Mouse (Mus musculus) induced T-regulatory cell, adult 2 months (primary cell): ENCODE data around the gene Fchsd2.

ENCODE experiments used
- DNase-seq: peaks from one replicate; pipeline ENCODE4 v3.0.0-alpha.2; 2012; ENCODE audit warnings: low read depth

Gene Fchsd2

DNA sequence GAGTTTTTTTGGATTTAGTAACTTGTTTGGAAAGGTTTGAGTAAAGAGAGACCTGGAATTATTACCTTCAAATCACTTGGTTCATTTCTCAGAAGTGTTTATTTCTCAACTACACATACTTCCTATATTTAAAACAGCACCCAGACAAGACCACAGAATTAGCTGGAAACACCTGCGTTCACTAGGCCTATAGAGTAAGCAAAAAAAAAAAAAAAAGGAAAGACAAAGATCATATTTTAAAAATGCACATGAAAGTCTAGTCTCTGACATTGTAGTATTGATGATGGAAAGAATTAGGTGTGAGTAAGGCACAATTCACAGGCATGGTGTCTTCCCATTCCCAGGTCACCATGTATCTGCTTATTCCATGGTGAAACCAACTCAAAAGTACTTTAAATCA lies 118.2 kb downstream of the Fchsd2 start:
- DNase-seq, result no peak

DNA sequence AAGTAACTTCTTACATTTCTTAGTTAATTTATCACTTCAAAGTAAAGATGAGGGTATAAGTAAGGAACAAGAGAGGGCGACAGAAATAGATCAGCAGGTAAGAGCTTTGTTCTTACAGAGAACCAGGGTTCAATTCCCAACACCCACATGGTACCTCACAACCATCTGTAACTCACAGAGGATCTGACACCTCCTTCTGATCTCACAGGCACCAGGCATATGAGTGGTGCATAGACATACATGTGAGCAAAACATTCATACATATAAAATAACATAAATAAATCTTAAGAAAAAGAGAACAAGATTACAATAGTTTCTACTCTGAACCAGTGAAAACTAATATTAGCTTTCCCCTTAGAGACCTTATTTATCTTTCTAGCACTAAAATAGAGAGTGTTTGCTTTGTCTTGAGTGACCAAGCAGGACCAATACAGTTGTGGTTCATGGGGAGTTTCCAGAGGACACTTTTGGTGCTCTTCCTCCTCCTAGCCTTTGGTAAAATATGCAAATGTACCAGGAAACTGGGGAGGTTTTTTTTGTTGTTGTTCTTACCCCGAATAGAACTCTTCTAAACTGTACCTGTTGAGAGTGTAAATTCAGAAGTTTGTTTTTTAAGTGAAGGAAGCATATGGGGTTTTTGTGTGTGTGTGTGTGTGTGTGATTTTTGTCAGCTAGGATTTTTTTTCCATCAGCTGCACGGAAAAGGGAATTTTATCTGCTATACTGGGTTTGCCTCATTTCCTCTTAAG lies 121.0 kb downstream of the Fchsd2 start:
- DNase-seq, result peak; percentile 53

DNA sequence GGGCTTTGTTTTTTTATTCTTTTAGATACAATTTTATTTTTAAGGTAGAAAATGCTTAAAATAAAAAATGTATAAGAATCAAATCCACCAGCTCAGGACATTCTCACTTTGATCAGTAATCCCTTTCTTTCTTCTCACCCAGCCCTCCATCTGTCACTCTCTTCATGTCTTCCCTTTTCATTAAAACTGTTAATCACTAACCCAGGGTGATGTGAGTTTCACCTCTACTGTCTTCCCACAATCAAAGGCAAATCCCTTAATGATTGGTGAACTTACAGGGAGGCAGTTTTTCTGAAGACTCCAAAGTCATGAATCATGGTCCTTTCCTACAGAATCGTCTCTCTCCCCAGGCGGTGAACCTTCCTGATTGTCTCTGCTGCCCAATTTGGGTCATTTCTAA lies 124.1 kb downstream of the Fchsd2 start:
- no peak for DNase-seq

- DNase-seq, result no peak
These were observed 130.8 kb downstream of the Fchsd2 start for GRCm38 (mm10) chr7:101223501-101223900.

DNA sequence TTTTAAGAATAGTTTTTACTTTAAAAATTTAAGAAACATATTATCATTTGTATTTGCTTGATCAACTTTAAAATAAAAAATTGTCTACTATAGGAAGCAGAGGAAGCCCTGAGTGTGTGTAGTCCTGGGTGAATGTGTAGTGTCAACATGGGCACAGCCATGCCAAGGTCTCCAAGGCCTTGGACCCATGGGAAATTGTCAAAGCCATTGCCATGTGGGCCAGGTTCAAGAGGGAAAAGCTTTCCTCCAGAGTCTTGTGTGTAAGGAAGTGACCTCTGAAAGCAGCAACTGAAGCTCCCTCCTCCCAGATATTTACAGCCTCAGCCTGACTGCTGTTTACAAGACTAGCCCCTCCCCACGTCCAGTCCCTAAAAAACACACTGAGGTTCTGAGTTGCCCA lies 136.7 kb downstream of the Fchsd2 start:
- DNase-seq, result no peak

DNA sequence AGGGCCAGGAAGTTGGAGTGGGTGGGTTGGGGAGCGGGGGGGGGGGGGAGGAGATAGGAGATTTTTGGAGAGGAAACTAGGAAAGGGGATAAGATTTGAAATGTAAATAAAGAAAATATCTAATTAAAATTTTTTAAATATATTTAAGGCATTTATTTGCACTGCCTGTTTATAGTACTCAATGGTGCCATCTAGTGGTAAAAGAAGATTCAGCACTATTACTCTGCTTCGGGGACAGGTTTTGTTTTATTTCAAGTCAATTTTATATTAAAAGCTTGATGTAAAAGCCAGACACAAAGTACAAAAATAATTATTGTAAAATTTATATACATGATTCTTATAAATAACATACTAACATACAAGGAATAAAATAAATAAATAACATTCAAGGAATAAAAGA lies 138.8 kb downstream of the Fchsd2 start:
- DNase-seq, result peak; percentile 80

GRCm38 (mm10) chr7:101232716-101233115 lies 140.1 kb downstream of the Fchsd2 start:
- DNase-seq, result no peak

DNA sequence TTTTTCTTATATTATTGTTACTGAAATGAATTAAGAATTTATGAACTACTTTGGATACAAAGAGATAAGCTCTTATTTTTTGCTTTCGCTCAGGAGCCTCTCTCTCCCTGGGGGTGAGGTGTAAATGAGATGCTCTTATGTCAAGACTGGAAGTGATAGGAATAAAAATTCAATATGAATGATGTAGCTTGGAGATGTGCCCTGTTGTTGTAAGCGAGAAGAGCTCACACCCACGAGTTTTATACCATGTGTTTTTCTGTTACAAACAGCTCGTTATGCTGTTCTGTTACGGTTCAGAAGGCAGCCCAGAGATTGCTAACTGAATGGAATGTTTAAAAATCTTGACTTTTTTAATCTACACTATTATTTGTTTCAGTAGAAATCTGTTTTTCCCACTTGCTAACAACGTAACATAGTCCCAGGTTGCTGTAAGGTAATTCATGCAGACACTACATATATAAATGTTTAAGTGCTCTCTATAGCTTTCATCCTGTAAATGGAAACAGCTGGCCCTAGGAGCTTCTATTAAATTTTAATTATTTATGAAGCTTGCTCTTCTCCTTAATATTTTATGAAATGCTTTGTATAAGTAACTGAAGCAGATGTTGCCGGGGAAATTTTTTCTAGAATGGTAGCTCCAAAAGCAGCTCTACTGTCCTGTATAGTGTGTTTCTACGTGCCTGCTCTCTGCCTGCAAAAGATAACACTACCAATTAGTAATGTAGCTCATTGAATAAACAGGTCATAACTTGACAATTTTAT lies 144.2 kb downstream of the Fchsd2 start:
- DNase-seq, result no peak

GRCm38 (mm10) chr7:101248760-101249159 lies 156.1 kb downstream of the Fchsd2 start:
- DNase-seq, result no peak

DNA sequence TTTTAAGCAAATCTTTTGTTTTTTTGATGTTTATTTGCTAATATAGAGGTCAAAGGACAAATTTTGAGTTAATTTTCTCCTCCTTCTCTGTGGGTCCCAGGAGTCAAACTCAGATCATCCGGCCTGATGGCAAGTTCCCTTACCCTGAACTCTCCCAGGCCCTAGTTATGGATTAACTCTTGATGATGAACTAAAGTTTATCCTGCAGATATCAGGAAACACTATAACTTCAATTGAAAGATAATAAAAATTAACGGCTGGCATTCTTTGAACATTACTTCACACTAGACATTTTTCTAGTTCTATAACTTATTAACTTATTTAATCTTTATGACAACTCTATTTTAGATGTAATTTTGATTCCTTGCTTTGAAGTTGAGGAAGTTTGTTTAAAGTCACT lies 156.5 kb downstream of the Fchsd2 start:
- no peak for DNase-seq

DNA sequence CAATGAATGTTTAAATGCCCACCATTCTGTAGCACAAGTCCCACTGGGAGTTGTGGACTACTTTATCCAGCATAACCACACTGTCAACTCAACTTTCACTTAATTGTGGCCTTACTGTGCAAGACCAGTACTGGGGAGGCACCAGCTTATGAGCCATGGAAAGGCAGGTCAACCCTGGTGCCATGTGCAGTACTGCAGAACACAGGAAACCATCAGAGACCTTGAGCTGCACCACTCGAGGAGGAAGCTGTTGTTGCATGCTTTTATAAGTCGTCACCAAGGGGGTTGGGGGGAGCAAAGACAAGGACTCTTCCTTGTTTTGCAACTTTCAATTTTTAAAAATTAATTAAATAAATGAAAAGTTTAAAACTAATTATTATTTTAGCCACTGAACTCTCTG lies 160.4 kb downstream of the Fchsd2 start:
- DNase-seq, result no peak

DNA sequence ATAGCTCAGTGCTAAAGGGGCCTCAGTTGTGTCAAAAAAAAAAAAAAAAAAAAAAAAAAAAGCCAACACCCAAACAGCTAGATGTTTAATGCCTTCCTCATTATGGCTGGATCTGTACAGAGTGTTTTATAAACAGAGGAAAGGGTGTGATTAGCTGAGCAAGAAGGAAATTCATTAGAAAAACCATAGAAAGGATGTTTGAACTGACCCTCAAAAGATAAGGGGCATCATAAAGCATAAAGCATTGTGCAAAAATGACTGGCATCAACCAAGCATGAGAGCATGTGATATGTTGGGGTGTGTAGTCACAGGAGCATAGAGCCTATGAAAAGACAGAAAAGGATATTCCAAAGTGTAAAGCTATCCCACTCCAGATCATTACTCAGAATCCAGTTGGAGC lies 165.8 kb downstream of the Fchsd2 start:
- no peak for DNase-seq

- DNase-seq, result no peak
These were observed 169.4 kb downstream of the Fchsd2 start for GRCm38 (mm10) chr7:101261941-101262546.

GRCm38 (mm10) chr7:101263511-101263910 lies 170.8 kb downstream of the Fchsd2 start:
- no peak for DNase-seq

DNA sequence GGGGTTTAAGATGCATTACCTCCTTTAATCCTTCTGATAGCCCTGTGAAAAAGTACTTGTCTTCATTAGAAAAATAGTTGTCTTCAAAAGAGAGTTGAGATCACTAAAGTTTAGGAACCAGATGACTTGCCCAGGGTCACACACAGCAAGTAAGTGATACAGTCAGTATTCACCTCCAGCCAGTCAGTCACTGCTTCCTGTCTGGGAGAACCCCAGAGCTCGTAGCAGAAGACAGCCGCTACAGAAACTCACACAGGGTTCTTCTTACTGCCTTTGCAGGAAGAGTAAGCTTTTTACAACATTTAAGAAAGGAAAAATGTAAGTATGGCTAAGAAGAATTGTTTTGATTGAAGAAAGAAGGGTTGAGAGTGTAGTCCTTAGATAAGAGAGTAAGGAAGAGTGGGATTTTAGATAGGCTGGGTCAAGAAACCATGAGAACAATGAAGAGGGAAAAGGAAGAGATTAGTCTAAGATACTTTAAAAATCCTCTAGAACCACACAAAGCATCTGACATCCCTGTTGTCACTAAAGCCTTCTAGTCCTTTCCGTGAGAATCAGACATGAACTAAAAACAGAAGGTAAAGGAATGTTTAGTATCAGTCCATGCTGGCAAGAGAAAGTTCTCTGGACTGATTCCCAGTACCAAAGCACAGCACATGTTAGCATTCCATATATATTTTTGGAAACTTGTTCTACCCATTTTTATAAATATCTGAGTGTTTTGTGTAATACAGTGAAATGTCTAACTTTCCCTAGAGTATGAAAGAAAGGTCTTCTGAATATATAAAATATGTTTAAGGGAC lies 175.0 kb downstream of the Fchsd2 start:
- DNase-seq, result no peak

- DNase-seq, result no peak
These were observed 178.9 kb downstream of the Fchsd2 start for GRCm38 (mm10) chr7:101271602-101272001.

DNA sequence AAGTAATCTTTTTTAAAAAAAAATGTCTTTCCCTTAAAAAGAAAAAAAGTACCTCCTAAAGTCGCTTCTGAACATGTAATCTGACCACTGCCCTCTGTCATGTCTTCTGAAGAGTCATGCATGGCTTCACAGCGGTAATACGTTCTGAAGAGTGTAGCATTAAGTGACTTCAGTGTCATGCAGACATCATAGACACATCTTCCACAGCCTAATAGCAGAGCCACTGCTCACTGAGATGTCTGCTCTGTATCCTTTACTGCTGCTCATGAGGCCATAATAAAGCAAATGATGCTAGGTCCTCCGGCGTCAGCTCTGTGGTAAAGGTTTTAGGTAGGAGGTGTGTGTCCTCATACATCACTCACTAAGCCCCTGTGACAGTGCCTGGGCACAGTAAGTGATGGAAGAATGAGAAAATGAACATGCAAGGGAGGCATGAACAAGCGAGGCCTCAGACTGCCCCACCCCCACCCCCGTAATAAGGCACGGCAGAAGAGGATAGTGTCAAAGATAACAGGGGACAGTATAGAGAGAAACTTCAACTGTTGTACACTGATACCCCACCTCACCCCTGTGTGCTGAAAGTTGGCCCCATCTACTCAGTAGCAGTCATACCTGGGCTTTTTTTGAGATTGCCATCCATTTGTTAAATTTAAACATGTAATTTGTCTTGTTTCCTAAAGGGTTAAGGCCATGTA lies 179.9 kb downstream of the Fchsd2 start:
- no peak for DNase-seq

GRCm38 (mm10) chr7:101282721-101283120 lies 190.1 kb downstream of the Fchsd2 start:
- DNase-seq, result no peak

DNA sequence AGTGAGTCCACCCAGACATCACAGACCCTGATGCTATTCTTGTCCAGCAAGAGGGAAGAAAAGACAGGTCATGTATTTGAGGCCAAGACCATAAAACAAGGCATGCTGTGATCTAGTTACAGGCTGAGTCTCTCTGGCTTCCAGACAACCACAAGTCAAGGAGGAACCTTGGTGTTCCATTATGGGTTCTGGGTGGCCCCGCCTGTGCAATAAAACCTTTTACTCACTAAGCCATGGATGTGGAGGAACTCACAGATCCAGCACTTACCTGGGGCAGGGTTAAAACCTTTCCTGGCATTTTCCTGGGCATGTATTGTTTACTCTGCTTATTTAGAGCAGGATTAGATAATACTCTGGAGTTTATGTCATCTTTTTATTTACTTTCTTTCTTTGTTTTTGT lies 191.8 kb downstream of the Fchsd2 start:
- DNase-seq, result no peak

DNA sequence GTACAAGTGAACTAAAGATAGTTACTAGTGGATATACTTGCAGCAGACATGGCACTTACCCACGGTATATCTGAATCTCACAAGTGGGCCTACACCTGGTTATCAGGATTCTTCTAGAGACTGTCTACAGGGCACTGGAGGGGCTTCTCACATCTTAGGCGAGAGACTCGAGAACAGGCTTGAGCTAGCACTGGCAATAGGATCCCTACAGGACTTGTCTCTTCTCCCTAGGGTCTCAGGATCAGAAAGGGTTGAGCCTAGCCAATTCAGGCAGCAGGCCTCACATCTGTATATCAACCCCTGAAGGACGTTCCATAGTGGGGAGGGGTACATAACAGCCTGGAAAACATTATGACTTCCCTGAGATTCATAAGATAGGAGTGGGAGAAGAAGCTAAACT lies 194.2 kb downstream of the Fchsd2 start:
- DNase-seq, result no peak

DNA sequence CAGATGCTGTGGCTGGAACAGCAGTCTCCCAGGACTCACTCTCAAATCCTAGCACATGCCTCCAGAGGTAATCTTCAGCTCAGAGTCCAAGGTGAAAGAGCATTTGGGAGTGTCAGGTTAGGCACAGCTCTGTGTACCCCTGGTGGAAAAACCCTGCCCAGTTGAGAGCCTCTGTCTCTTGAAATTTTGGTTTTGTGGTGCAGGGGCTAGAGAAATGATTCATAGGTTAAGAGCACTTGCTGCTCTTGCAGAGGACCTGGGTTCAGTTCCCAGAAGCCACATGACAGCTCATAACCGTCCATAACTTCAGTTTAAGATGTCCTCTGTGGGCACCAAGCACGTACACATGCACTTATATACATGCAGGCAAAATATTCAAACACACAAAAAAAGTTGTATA lies 195.2 kb downstream of the Fchsd2 start:
- DNase-seq, result peak; percentile 57

GRCm38 (mm10) chr7:101288436-101288835 lies 195.8 kb downstream of the Fchsd2 start:
- DNase-seq, result peak; percentile 70
